Mouse (Mus musculus): ENCODE measurements around the gene Gpr160.

- TF ChIP-seq FLI1 (IDR thresholded peaks at IDR 0.05; ENCODE audit: low read length) = no peak
- TF ChIP-seq GATA1 (IDR thresholded peaks at IDR 0.05; ENCODE audit: borderline replicate concordance, low read length) = no peak
These were observed 37.1 kb upstream of the Gpr160 start for GRCm38 (mm10) chr3:30818630-30819125.
